Mouse (Mus musculus) frontal cortex, adult 2 months (tissue): Measurements from ENCODE around the gene Flii. TPM values are rescaled to one million over a fixed set of nuclear protein-coding genes. Genes with fewer than 3 reads are reported as not detected.

ENCODE experiments used
- DNase-seq, 2 experiments: peaks; one replicate each; pipeline ENCODE4 v3.0.0; 2022; ENCODE audit warnings: low spot score in 1 of 2; ENCODE audit errors: extremely low spot score in 1 of 2
- polyA plus RNA-seq: library from polyadenylated mRNA; depleted of rRNA; stranded (reverse); fragments of >200 nt; gene quantifications from 2 replicates; pipeline ENCODE4 v1.2.3, GENCODE M21; 2012; rRNA removed

Flii gene
- polyA plus RNA-seq, 1 experiment = 116 TPM

GRCm38 (mm10) chr11:60696165-60696564, 30.9 kb downstream of the Flii start:
- no peak for DNase-seq

Other genes starting within 250 kb of the Flii start
- 19.0 and 19.3 TPM in 2 replicates for gene Alkbh5, start 190.9 kb downstream of the Flii start, polyA plus RNA-seq
- gene Llgl1, start 27.5 kb downstream of the Flii start, polyA plus RNA-seq = 56.5 and 56.9 TPM in 2 replicates
- gene Mief2, start 1.1 kb upstream of the Flii start, polyA plus RNA-seq = 20.1 and 24.1 TPM in 2 replicates
- gene Top3a, start 50.1 kb upstream of the Flii start, polyA plus RNA-seq = 6.0 and 6.1 TPM in 2 replicates
- 10.7 and 12.3 TPM in 2 replicates for gene Smcr8, start 50.3 kb upstream of the Flii start, polyA plus RNA-seq
- 2.0 and 2.2 TPM in 2 replicates for gene Shmt1, start 84.5 kb upstream of the Flii start, polyA plus RNA-seq
- gene Dhrs7b, start 103.4 kb upstream of the Flii start, polyA plus RNA-seq = 19.3 and 19.9 TPM in 2 replicates
- 39.8 and 47.0 TPM in 2 replicates for gene Tmem11, start 152.0 kb upstream of the Flii start, polyA plus RNA-seq
- 13.3 and 14.6 TPM in 2 replicates for gene Natd1, start 187.5 kb upstream of the Flii start, polyA plus RNA-seq
- gene Map2k3, start 204.8 kb upstream of the Flii start, polyA plus RNA-seq = 17.3 and 18.1 TPM in 2 replicates